Mouse (Mus musculus): ENCODE results near the gene Ptar1.

DNA sequence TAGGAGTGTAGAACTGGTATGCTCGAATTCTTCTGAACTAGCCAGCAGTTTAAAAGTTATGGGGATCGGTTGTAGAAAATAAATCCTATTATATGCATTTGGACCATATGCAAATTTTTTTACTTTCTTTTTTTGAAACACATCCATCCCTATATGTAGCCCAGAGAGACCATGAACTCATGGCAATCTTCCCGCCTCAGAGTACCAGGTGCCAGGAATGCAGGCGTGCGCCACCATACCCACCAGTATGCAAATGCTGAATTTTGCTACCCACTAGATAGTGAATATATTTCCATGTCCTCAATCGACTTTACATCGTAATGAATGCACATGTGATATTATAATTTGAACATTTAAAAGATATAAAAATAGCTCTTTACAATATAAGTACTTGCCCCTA, 39.9 kb upstream of the Ptar1 start:
- TF ChIP-seq MAFK (IDR thresholded peaks at IDR 0.05; ENCODE audit: insufficient read depth, low read depth, low read length) (no peak), CHD2 (IDR thresholded peaks at IDR 0.05; ENCODE audit: low read depth, low read length) (no peak), ZNF384 (IDR thresholded peaks at IDR 0.05; ENCODE audit: low read depth, low read length) (no peak), ZC3H11A (IDR thresholded peaks at IDR 0.05; ENCODE audit: borderline replicate concordance, low read depth, low read length) (no peak), HCFC1 (IDR thresholded peaks at IDR 0.05; ENCODE audit: borderline replicate concordance, insufficient read depth, low read length) (no peak)
